Mouse (Mus musculus) small intestine, adult 2 months (tissue): ENCODE data around the gene Tcp11l2.

ENCODE experiments used
- CTCF ChIP-seq: fragments of 200-500 bp; IDR thresholded peaks from 2 replicates; pipeline ENCODE4 v1.5.1; 2012; ENCODE audit warnings: low read depth, mild to moderate bottlenecking, control low read depth, inconsistent platforms, low read length, moderate library complexity, mixed read lengths; ENCODE audit not compliant: insufficient replicate concordance, insufficient read length; ENCODE audit errors: extremely low read depth
- POLR2A ChIP-seq: fragments of 200-500 bp; IDR thresholded peaks from 2 replicates; pipeline ENCODE4 v1.6.1; 2012; ENCODE audit warnings: low read depth, mild to moderate bottlenecking, control low read depth, inconsistent platforms, low read length, moderate library complexity

- TF ChIP-seq CTCF (no peak), POLR2A (no peak)
These were observed 3.1 kb downstream of the Tcp11l2 start for GRCm38 (mm10) chr10:84579527-84579926.
